In the genomic region with DNA sequence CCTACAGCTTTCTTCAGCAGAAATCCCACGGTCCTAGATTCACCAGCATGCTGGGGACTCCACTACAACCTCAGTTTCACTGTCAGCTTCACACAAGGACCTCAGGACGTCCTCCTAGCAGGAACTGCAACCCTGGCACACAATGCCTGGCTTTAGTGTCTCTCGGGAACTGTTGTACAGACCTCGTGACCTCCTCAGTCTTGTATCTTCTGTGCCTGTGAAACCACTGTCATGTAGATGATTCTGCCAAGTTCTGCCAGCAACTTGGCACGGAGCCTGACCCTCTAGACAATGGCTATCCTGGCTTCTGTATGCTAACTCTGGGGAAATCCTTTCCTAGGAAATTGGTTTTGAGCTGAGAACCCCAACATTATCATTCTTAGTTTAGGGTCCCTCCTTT, we compare ENCODE assay signal across 9 mouse cellular contexts. TPM values are rescaled to one million over a fixed set of nuclear protein-coding genes. Genes with fewer than 3 reads are reported as not detected.
DNase-seq lines count a peak whose midpoint lies in the region; ATAC-seq and TF ChIP-seq lines count a peak whose summit lies in the region.
"Had no signal": no experiment of that assay in that cellular context is flagged by ENCODE, and none has a peak within 500 bp of the region (broad histone marks: within the 10 kb centered on the region; RNA-seq: fewer than 3 reads in every experiment).

No protein-coding gene starts in this region.

- no peak for ATAC-seq in midbrain, embryonic 14.5 days (ENCODE audit: low FRiP score, low TSS enrichment)
- no peak for ATAC-seq in midbrain, embryonic 16.5 days
- ATAC-seq in heart, postnatal 0 days (ENCODE audit: insufficient read depth, low read depth), result peak; percentile 83
- no peak for ATAC-seq in forebrain, postnatal 0 days
- ATAC-seq in neural tube, embryonic 15.5 days (ENCODE audit: low FRiP score), result no peak
- no peak for ATAC-seq in erythroid progenitor cell, adult 5-6 weeks (replicated peaks; ENCODE audit: low FRiP score, poor library complexity, severe bottlenecking)

- no peak overlapping the region for H3K4me2 ChIP-seq in midbrain, embryonic 14.5 days (ENCODE audit: low read length)
- H3K4me2 ChIP-seq in midbrain, embryonic 16.5 days (ENCODE audit: low read length), result no peak overlapping the region
- H3K4me2 ChIP-seq in heart, postnatal 0 days (ENCODE audit: low read depth, low read length), result peak overlapping the region; percentile 41
- H3K4me2 ChIP-seq in forebrain, postnatal 0 days (ENCODE audit: low read depth), result no peak overlapping the region
- H3K4me2 ChIP-seq in neural tube, embryonic 15.5 days, result no peak overlapping the region
- H3K4me2 ChIP-seq: embryonic facial prominence, embryonic 12.5 days had no signal

- H3K9ac ChIP-seq in midbrain, embryonic 14.5 days (replicated peaks; ENCODE audit: low read length), result no peak overlapping the region
- H3K9ac ChIP-seq in midbrain, embryonic 16.5 days (ENCODE audit: low read depth, low read length), result no peak overlapping the region
- H3K9ac ChIP-seq in heart, postnatal 0 days (replicated peaks; ENCODE audit: low read depth, low read length), result 0 out of 2 replicates have a peak overlapping the region, but pooled peaks have one; percentile 29
- no peak overlapping the region for H3K9ac ChIP-seq in forebrain, postnatal 0 days
- no peak overlapping the region for H3K9ac ChIP-seq in neural tube, embryonic 15.5 days (replicated peaks)
- H3K9ac ChIP-seq: embryonic facial prominence, embryonic 12.5 days had no signal

- no peak for TF ChIP-seq CTCF in cerebellum, adult 2 months (IDR thresholded peaks at IDR 0.05; ENCODE audit: borderline replicate concordance, insufficient read depth, low read depth, low read length)
- TF ChIP-seq CTCF in heart, postnatal 0 days (IDR thresholded peaks at IDR 0.05; ENCODE audit: low read depth), result no peak
- TF ChIP-seq CTCF in forebrain, postnatal 0 days (IDR thresholded peaks at IDR 0.05; ENCODE audit: low read depth), result no peak

- H3K27ac ChIP-seq in midbrain, embryonic 14.5 days (replicated peaks; ENCODE audit: low read depth, low read length), result no peak overlapping the region
- H3K27ac ChIP-seq in midbrain, embryonic 16.5 days (ENCODE audit: low read length), result no peak overlapping the region
- H3K27ac ChIP-seq in cerebellum, adult 2 months (ENCODE audit: insufficient read depth, low read length), result no peak overlapping the region
- H3K27ac ChIP-seq in heart, postnatal 0 days (ENCODE audit: low read depth), result peak overlapping the region; percentile 90
- no peak overlapping the region for H3K27ac ChIP-seq in forebrain, postnatal 0 days (ENCODE audit: low read depth, low read length)
- H3K27ac ChIP-seq in neural tube, embryonic 15.5 days (replicated peaks), result no peak overlapping the region
- H3K27ac ChIP-seq: embryonic facial prominence, embryonic 12.5 days had no signal

- no peaks in the 10 kb centered on the region for H3K9me3 ChIP-seq in midbrain, embryonic 14.5 days (ENCODE audit: control insufficient read depth, low read length)
- no peaks in the 10 kb centered on the region for H3K9me3 ChIP-seq in midbrain, embryonic 16.5 days (replicated peaks; ENCODE audit: control insufficient read depth, low read length, poor library complexity, severe bottlenecking)
- no peaks in the 10 kb centered on the region for H3K9me3 ChIP-seq in heart, postnatal 0 days (replicated peaks; ENCODE audit: control insufficient read depth, low read length)
- no peaks in the 10 kb centered on the region for H3K9me3 ChIP-seq in forebrain, postnatal 0 days (ENCODE audit: low read length)
- no peaks in the 10 kb centered on the region for H3K9me3 ChIP-seq in neural tube, embryonic 15.5 days (replicated peaks)
- H3K9me3 ChIP-seq: embryonic facial prominence, embryonic 12.5 days had no signal

- H3K36me3 ChIP-seq in midbrain, embryonic 14.5 days (ENCODE audit: control insufficient read depth, insufficient read depth, low read length), result no peaks in the 10 kb centered on the region
- H3K36me3 ChIP-seq in midbrain, embryonic 16.5 days (ENCODE audit: control insufficient read depth, insufficient read depth, low read length), result no peaks in the 10 kb centered on the region
- no peaks in the 10 kb centered on the region for H3K36me3 ChIP-seq in heart, postnatal 0 days (replicated peaks; ENCODE audit: control insufficient read depth, insufficient read depth, low read length)
- H3K36me3 ChIP-seq in forebrain, postnatal 0 days (ENCODE audit: insufficient read depth), result no peaks in the 10 kb centered on the region; the same call in 1 of the 2 replicates
- no peaks in the 10 kb centered on the region for H3K36me3 ChIP-seq in neural tube, embryonic 15.5 days
- H3K36me3 ChIP-seq: embryonic facial prominence, embryonic 12.5 days had no signal

- DNase-seq in midbrain, embryonic 14.5 days, result peak; percentile 44
- DNase-seq in cerebellum, adult 2 months, result peak; percentile 78 to 83
- peak; percentile 82 for DNase-seq in heart, postnatal 0 days (ENCODE audit: low spot score)
- DNase-seq in lung, postnatal 4 days, result peak; percentile 40 to 65
- no peak for DNase-seq in forebrain, postnatal 0 days

- H3K27me3 ChIP-seq in midbrain, embryonic 14.5 days (ENCODE audit: control insufficient read depth, insufficient read depth, low read length), result no peaks in the 10 kb centered on the region
- no peaks in the 10 kb centered on the region for H3K27me3 ChIP-seq in midbrain, embryonic 16.5 days (ENCODE audit: control insufficient read depth, insufficient read depth, low read depth, low read length)
- no peaks in the 10 kb centered on the region for H3K27me3 ChIP-seq in cerebellum, adult 2 months (ENCODE audit: control insufficient read depth, insufficient read depth, low read length)
- no peaks in the 10 kb centered on the region for H3K27me3 ChIP-seq in heart, postnatal 0 days (ENCODE audit: control insufficient read depth, insufficient read depth, low read length)
- H3K27me3 ChIP-seq in forebrain, postnatal 0 days (ENCODE audit: insufficient read depth, low read length), result no peaks in the 10 kb centered on the region
- no peaks in the 10 kb centered on the region for H3K27me3 ChIP-seq in neural tube, embryonic 15.5 days (replicated peaks)
- H3K27me3 ChIP-seq: embryonic facial prominence, embryonic 12.5 days had no signal

- 59% methylated on average over 5 of the region's 5 CpGs for WGBS in midbrain, embryonic 14.5 days
- WGBS in midbrain, embryonic 16.5 days, result 56% methylated on average over 5 of the region's 5 CpGs
- 6% methylated on average over 5 of the region's 5 CpGs for WGBS in cerebellum, adult 2 months
- 15% methylated on average over 5 of the region's 5 CpGs for WGBS in heart, postnatal 0 days
- 44% methylated on average over 5 of the region's 5 CpGs for WGBS in forebrain, postnatal 0 days
- 68% methylated on average over 5 of the region's 5 CpGs for WGBS in neural tube, embryonic 15.5 days

- no peak for TF ChIP-seq POLR2A in cerebellum, adult 2 months (IDR thresholded peaks at IDR 0.05; ENCODE audit: borderline replicate concordance, insufficient read depth, low read length)

- no peak for TF ChIP-seq EP300 in heart, postnatal 0 days (IDR thresholded peaks at IDR 0.05; ENCODE audit: low read depth)

- no peak overlapping the region for H3K4me3 ChIP-seq in midbrain, embryonic 14.5 days (replicated peaks; ENCODE audit: low read depth, low read length)
- no peak overlapping the region for H3K4me3 ChIP-seq in midbrain, embryonic 16.5 days (ENCODE audit: low read depth, low read length)
- no peak overlapping the region for H3K4me3 ChIP-seq in cerebellum, adult 2 months (replicated peaks; ENCODE audit: insufficient read depth, low read depth, low read length)
- H3K4me3 ChIP-seq in heart, postnatal 0 days (ENCODE audit: low read depth, low read length), result no peak overlapping the region
- H3K4me3 ChIP-seq in forebrain, postnatal 0 days (ENCODE audit: low read depth, low read length), result no peak overlapping the region
- no peak overlapping the region for H3K4me3 ChIP-seq in neural tube, embryonic 15.5 days (replicated peaks)
- H3K4me3 ChIP-seq: embryonic facial prominence, embryonic 12.5 days had no signal

- H3K4me1 ChIP-seq in midbrain, embryonic 14.5 days (ENCODE audit: control insufficient read depth, insufficient read depth, low read length), result no peaks in the 10 kb centered on the region
- peaks cover 3% of the 10 kb centered on the region; the same call in 1 of the 2 replicates for H3K4me1 ChIP-seq in midbrain, embryonic 16.5 days (ENCODE audit: control insufficient read depth, insufficient read depth, low read length)
- H3K4me1 ChIP-seq in cerebellum, adult 2 months (ENCODE audit: control insufficient read depth, insufficient read depth, low read length), result peaks cover 13% of the 10 kb centered on the region
- H3K4me1 ChIP-seq in heart, postnatal 0 days (ENCODE audit: control insufficient read depth, insufficient read depth), result peaks cover 66% of the 10 kb centered on the region
- H3K4me1 ChIP-seq in forebrain, postnatal 0 days (ENCODE audit: insufficient read depth), result no peaks in the 10 kb centered on the region
- 0 out of 2 replicates have a peak, but pooled peaks cover 5% of the 10 kb centered on the region for H3K4me1 ChIP-seq in neural tube, embryonic 15.5 days
- H3K4me1 ChIP-seq: embryonic facial prominence, embryonic 12.5 days had no signal

RNA-seq across cellular contexts. Expression of a gene that starts 14.4 kb away (rescaled TPM):
- polyA plus RNA-seq in midbrain, embryonic 14.5 days (2014; fragmentation: Nextera tagmentation; extraction: Ambion mirVana), result 17.8 and 19.4 TPM in 2 replicates
- polyA plus RNA-seq in midbrain, embryonic 16.5 days (2015; fragmentation: Nextera tagmentation; extraction: Ambion mirVana), result 17.7 and 18.6 TPM in 2 replicates
- 7.5 and 8.4 TPM in 2 replicates for polyA plus RNA-seq in cerebellum, adult 2 months (2012; rRNA removed)
- total RNA-seq in heart, postnatal 0 days (2014; rRNA removed; ENCODE audit: low replicate concordance), result 64.3 and 83.6 TPM in 2 replicates
- polyA plus RNA-seq in heart, postnatal 0 days (2015; fragmentation: Nextera tagmentation; extraction: Ambion mirVana), result 32.5 and 35.6 TPM in 2 replicates
- total RNA-seq in forebrain, postnatal 0 days (2014; rRNA removed), result 24.2 and 29.1 TPM in 2 replicates
- 10.6 and 14.5 TPM in 2 replicates for polyA plus RNA-seq in forebrain, postnatal 0 days (2015; fragmentation: Nextera tagmentation; extraction: Ambion mirVana)
- polyA plus RNA-seq in neural tube, embryonic 15.5 days (2015; fragmentation: Nextera tagmentation; extraction: Ambion mirVana), result 9.6 and 10.7 TPM in 2 replicates
- not detected in 2 replicates for total RNA-seq in erythroid progenitor cell, adult 5-6 weeks (2015; ENCODE audit: low replicate concordance)
- total RNA-seq in erythroid progenitor cell, adult 5-6 weeks (2017; ENCODE audit: low replicate concordance), result not detected in 2 replicates
